Mouse (Mus musculus): ENCODE measurements at regions not wholly inside any gene's neighbourhood (a gene's known extent, or its start where the extent isn't known, plus 50 kb on each side); places are given as distances from the start of the nearest gene placed in this dataset.

DNA sequence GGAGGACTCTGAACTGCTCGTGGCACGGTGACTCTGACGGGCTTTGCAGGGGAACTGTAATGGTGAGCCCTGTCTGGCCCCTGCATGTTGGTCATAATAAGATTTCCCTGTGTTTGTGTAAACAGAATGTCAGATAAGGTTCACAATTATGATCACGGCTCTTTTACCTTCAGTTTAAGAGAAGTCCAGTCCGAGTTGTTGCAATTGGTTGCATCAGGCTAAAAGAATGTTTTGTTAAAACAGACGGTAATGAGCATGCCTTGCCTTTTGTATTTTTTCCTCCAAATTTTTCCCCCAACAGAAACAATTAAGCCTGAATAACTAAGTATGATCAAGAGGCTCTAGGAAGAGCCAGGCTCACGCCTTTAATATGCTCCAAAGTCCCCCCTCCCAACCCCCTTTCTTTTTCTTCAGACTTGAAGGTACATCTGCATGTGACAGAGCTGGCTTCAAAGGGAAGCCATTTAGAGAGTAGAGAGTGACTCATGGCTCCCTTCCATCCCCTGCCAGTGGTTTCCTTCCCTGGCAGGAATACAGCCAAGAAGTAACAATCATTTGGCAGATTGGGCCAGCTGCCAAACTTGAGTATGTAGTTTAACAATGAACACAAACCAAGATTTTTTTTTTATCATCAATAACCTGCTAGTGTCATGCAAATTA, 93.3 kb upstream of the Meis1 start:
- Histone ChIP-seq H3K4me1 (ENCODE audit: control insufficient read depth, insufficient read depth, low read length) (no peaks in the 10 kb centered on the region), H3K4me3 (ENCODE audit: insufficient read depth, low read length) (no peak overlapping the region), H3K27ac (ENCODE audit: insufficient read depth, low read length) (no peak overlapping the region)
- TF ChIP-seq CTCF (IDR thresholded peaks at IDR 0.05; ENCODE audit: extremely low read depth, insufficient read depth, low read length): no peak
- TF ChIP-seq POLR2A (IDR thresholded peaks at IDR 0.05; ENCODE audit: extremely low read depth, insufficient read depth, low read length): no peak

DNA sequence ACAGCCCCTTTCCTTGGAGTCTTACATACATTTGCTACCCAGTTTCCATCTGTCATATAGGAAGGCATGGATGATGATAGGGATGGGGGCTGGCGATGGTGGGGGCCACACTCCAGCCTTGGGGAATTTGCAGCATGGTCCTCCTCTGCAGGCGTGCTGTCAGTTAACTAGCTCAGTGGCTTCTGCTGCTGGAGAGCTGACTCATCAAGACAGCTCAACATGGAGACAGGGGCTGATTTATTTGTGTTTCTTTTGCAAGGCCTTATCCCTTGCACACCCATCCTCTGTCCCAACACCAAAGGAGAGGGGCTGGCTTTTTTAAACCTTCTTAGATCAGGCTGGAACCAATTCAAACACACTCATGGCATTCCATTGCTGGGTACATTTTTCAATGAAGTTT, 98.3 kb upstream of the Meis1 start:
- H3K27ac ChIP-seq (ENCODE audit: insufficient read depth, low read length): no peak overlapping the region
- TF ChIP-seq POLR2A (IDR thresholded peaks at IDR 0.05; ENCODE audit: extremely low read depth, insufficient read depth, low read length): no peak
- no peaks in the 10 kb centered on the region for H3K4me1 ChIP-seq (ENCODE audit: control insufficient read depth, insufficient read depth, low read length)
- no peak overlapping the region for H3K4me3 ChIP-seq (ENCODE audit: insufficient read depth, low read length)

DNA sequence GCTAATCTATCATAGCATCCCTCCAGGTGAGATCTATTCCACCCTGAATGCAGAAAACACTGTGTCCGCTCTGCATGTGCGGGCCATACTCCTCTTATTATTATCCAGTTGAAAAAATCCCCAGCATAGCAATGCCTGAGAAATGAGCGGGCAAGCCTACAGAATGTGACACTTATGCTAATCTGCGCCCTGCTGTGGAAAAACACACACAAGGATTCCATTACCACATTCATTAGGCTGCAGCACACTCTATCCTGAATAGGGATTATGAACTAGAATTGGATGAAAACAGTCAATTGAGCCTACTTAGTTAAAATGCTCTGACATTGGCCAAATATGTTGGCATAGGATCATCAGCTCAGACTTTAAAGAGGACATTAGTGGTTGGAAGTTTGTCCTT, 99.5 kb upstream of the Meis1 start:
- H3K27ac ChIP-seq (ENCODE audit: insufficient read depth, low read length): no peak overlapping the region
- no peak overlapping the region for H3K4me3 ChIP-seq (ENCODE audit: insufficient read depth, low read length)
- TF ChIP-seq CTCF (IDR thresholded peaks at IDR 0.05; ENCODE audit: extremely low read depth, insufficient read depth, low read length) (no peak), POLR2A (IDR thresholded peaks at IDR 0.05; ENCODE audit: extremely low read depth, insufficient read depth, low read length) (no peak)
- no peaks in the 10 kb centered on the region for H3K4me1 ChIP-seq (ENCODE audit: control insufficient read depth, insufficient read depth, low read length)

- Histone ChIP-seq H3K4me1 (ENCODE audit: control insufficient read depth, insufficient read depth, low read length) (no peaks in the 10 kb centered on the region), H3K4me3 (ENCODE audit: insufficient read depth, low read length) (no peak overlapping the region)
- TF ChIP-seq POLR2A (IDR thresholded peaks at IDR 0.05; ENCODE audit: extremely low read depth, insufficient read depth, low read length) (no peak), CTCF (IDR thresholded peaks at IDR 0.05; ENCODE audit: extremely low read depth, insufficient read depth, low read length) (no peak)
Measured at GRCm38 (mm10) chr11:19119927-19120827, 101.4 kb upstream of the Meis1 start.

GRCm38 (mm10) chr11:19120871-19121270, 102.1 kb upstream of the Meis1 start:
- Histone ChIP-seq H3K4me1 (ENCODE audit: control insufficient read depth, insufficient read depth, low read length) (no peaks in the 10 kb centered on the region), H3K4me3 (ENCODE audit: insufficient read depth, low read length) (no peak overlapping the region), H3K27ac (ENCODE audit: insufficient read depth, low read length) (no peak overlapping the region)
- TF ChIP-seq CTCF (IDR thresholded peaks at IDR 0.05; ENCODE audit: extremely low read depth, insufficient read depth, low read length): no peak
- no peak for TF ChIP-seq POLR2A (IDR thresholded peaks at IDR 0.05; ENCODE audit: extremely low read depth, insufficient read depth, low read length)

More at GRCm38 (mm10) chr11:19119927-19120827, 101.4 kb upstream of the Meis1 start:
- no peak overlapping the region for H3K27ac ChIP-seq (ENCODE audit: insufficient read depth, low read length)

DNA sequence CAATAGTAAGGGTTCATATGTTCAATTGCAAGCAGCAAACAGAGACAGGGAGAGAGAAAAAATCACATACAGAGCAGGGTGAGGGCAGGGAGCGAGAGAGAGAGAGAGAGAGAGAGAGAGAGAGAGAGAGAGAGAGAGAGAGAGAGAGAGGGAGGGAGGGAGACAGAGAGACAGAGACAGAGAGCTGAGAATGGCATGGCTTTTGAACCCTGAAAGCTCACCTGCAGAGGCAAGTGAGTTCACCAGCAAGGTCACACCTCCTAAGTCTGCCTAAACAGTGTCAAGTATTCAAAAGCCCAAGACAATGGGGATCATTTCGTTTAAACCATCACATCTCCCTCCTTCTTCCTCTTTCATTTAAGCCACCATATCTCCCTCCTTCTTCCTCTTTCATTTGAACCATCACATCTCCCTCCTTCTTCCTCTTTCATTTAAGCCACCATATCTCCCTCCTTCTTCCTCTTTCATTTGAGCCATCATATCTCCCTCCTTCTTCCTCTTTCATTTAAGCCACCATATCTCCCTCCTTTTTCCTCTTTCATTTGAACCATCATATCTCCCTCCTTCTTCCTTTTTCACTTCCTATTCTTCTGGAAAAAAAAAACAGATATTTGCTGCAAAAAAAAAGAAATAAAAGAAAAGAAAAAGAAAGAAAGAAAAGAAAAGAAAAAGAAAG, 116.7 kb upstream of the Meis1 start:
- TF ChIP-seq CTCF (IDR thresholded peaks at IDR 0.05; ENCODE audit: extremely low read depth, insufficient read depth, low read length) (no peak), POLR2A (IDR thresholded peaks at IDR 0.05; ENCODE audit: extremely low read depth, insufficient read depth, low read length) (no peak)
- no peak overlapping the region for H3K27ac ChIP-seq (ENCODE audit: insufficient read depth, low read length)
- H3K4me3 ChIP-seq (ENCODE audit: insufficient read depth, low read length): no peak overlapping the region
- no peaks in the 10 kb centered on the region for H3K4me1 ChIP-seq (ENCODE audit: control insufficient read depth, insufficient read depth, low read length)

GRCm38 (mm10) chr11:19138423-19138822, 119.6 kb upstream of the Meis1 start:
- no peak overlapping the region for H3K4me3 ChIP-seq (ENCODE audit: insufficient read depth, low read length)
- TF ChIP-seq POLR2A (IDR thresholded peaks at IDR 0.05; ENCODE audit: extremely low read depth, insufficient read depth, low read length): no peak
- no peak for TF ChIP-seq CTCF (IDR thresholded peaks at IDR 0.05; ENCODE audit: extremely low read depth, insufficient read depth, low read length)
- no peak overlapping the region for H3K27ac ChIP-seq (ENCODE audit: insufficient read depth, low read length)
- no peaks in the 10 kb centered on the region for H3K4me1 ChIP-seq (ENCODE audit: control insufficient read depth, insufficient read depth, low read length)

- Histone ChIP-seq H3K4me3 (ENCODE audit: insufficient read depth, low read length) (no peak overlapping the region), H3K27ac (ENCODE audit: insufficient read depth, low read length) (no peak overlapping the region), H3K4me1 (ENCODE audit: control insufficient read depth, insufficient read depth, low read length) (no peaks in the 10 kb centered on the region)
- no peak for TF ChIP-seq POLR2A (IDR thresholded peaks at IDR 0.05; ENCODE audit: extremely low read depth, insufficient read depth, low read length)
- TF ChIP-seq CTCF (IDR thresholded peaks at IDR 0.05; ENCODE audit: extremely low read depth, insufficient read depth, low read length): no peak
Measured at GRCm38 (mm10) chr11:19138831-19139230, 120.0 kb upstream of the Meis1 start.

- H3K27ac ChIP-seq (ENCODE audit: insufficient read depth, low read length): no peak overlapping the region
- no peak for TF ChIP-seq CTCF (IDR thresholded peaks at IDR 0.05; ENCODE audit: extremely low read depth, insufficient read depth, low read length)
- TF ChIP-seq POLR2A (IDR thresholded peaks at IDR 0.05; ENCODE audit: extremely low read depth, insufficient read depth, low read length): no peak
- H3K4me3 ChIP-seq (ENCODE audit: insufficient read depth, low read length): no peak overlapping the region
- no peaks in the 10 kb centered on the region for H3K4me1 ChIP-seq (ENCODE audit: control insufficient read depth, insufficient read depth, low read length)
Measured at GRCm38 (mm10) chr11:19143267-19144000, 124.6 kb upstream of the Meis1 start.

Measured in cortical plate, adult 2 months (tissue).